Mouse (Mus musculus): Measurements from ENCODE around the gene Tob2.

- TF ChIP-seq CTCF (IDR thresholded peaks at IDR 0.05; ENCODE audit: insufficient read depth, low read length) (no peak), POLR2A (IDR thresholded peaks at IDR 0.05; ENCODE audit: borderline replicate concordance, extremely low read depth, low read depth, low read length) (no peak)
Measured at GRCm38 (mm10) chr15:81896407-81896806, 37.8 kb upstream of the Tob2 start.
